Mouse (Mus musculus): Measurements from ENCODE around the gene Gm12355. TPM values are rescaled to one million over a fixed set of nuclear protein-coding genes. Genes with fewer than 3 reads are reported as not detected.

The Gm12355 gene
- under 1 TPM; 0.15 to 0.25 TPM for polyA plus RNA-seq (2012; fragmentation: generic; extraction: Trizol)

GRCm38 (mm10) chr11:98625611-98626410 lies at the start of gene Gm12355, which contains the start of gene Gsdma3:
Gene Gm12355 (minus strand): TSS chr11:98625661.
Gene Gsdma3 (plus strand): TSS chr11:98626360.

GRCm38 (mm10) chr11:98664091-98664490 lies 38.6 kb upstream of the Gm12355 start, which contains the start of gene Gsdma:
Gene Gsdma (plus strand): TSS chr11:98664351.

GRCm38 (mm10) chr11:98646459-98646858 lies 21.0 kb upstream of the Gm12355 start, which contains the start of gene Gsdma2:
Gene Gsdma2 (plus strand): TSS chr11:98646759.

GRCm38 (mm10) chr11:98597991-98598390 lies 27.5 kb downstream of the Gm12355 start, which contains the start of gene Lrrc3c:
Gene Lrrc3c (plus strand): TSS chr11:98598291.

GRCm38 (mm10) chr11:98586892-98587563 lies 38.4 kb downstream of the Gm12355 start, which contains the start of gene Ormdl3:
Gene Ormdl3 (minus strand): TSS chr11:98587368.

Other genes starting within 250 kb of the Gm12355 start
- under 1 TPM; 0.04 to 0.47 TPM for gene Tcap, start 241.8 kb downstream of the Gm12355 start, polyA plus RNA-seq (2012; fragmentation: generic; extraction: Trizol)
- gene Pnmt, start 239.2 kb downstream of the Gm12355 start, polyA plus RNA-seq (2012; fragmentation: generic; extraction: Trizol) = under 1 TPM in 1 of 2 experiments, not detected in 1; 0.04 TPM
- gene Pgap3, start 225.2 kb downstream of the Gm12355 start, polyA plus RNA-seq (2012; fragmentation: generic; extraction: Trizol) = 10 to 100 TPM in 1 of 2 experiments, 1 to 10 TPM in 1; 5.7 to 12.6 TPM
- gene Erbb2, start 213.2 kb downstream of the Gm12355 start, polyA plus RNA-seq (2012; fragmentation: generic; extraction: Trizol) = 10 to 100 TPM; 14.9 to 36.2 TPM
- gene Mien1, start 186.7 kb downstream of the Gm12355 start, polyA plus RNA-seq (2012; fragmentation: generic; extraction: Trizol) = 100 to 1,000 TPM; 153 to 160 TPM
- gene Grb7, start 179.3 kb downstream of the Gm12355 start, polyA plus RNA-seq (2012; fragmentation: generic; extraction: Trizol) = under 1 TPM in 1 of 2 experiments, not detected in 1; 0.06 TPM
- not detected for gene Ikzf3, start 79.6 kb downstream of the Gm12355 start, polyA plus RNA-seq (2012; fragmentation: generic; extraction: Trizol)
- not detected for gene Zpbp2, start 74.6 kb downstream of the Gm12355 start, polyA plus RNA-seq (2012; fragmentation: generic; extraction: Trizol)
- gene Ormdl3, start 38.3 kb downstream of the Gm12355 start, polyA plus RNA-seq (2012; fragmentation: generic; extraction: Trizol) = 10 to 100 TPM; 14.3 to 82.1 TPM
- gene Lrrc3c, start 27.4 kb downstream of the Gm12355 start, polyA plus RNA-seq (2012; fragmentation: generic; extraction: Trizol) = not detected
- gene Gsdma3, start 699 bp upstream of the Gm12355 start, polyA plus RNA-seq (2012; fragmentation: generic; extraction: Trizol) = not detected
- not detected for gene Gsdma2, start 21.1 kb upstream of the Gm12355 start, polyA plus RNA-seq (2012; fragmentation: generic; extraction: Trizol)
- under 1 TPM; 0.01 to 0.02 TPM for gene Gsdma, start 38.7 kb upstream of the Gm12355 start, polyA plus RNA-seq (2012; fragmentation: generic; extraction: Trizol)
- gene Psmd3, start 56.9 kb upstream of the Gm12355 start, polyA plus RNA-seq (2012; fragmentation: generic; extraction: Trizol) = 100 to 1,000 TPM; 237 to 309 TPM
- gene Csf3, start 75.6 kb upstream of the Gm12355 start, polyA plus RNA-seq (2012; fragmentation: generic; extraction: Trizol) = under 1 TPM in 1 of 2 experiments, not detected in 1; 0.12 TPM
- gene Med24, start 103.8 kb upstream of the Gm12355 start, polyA plus RNA-seq (2012; fragmentation: generic; extraction: Trizol) = 10 to 100 TPM; 26.6 to 55.9 TPM
- gene Thra, start 115.0 kb upstream of the Gm12355 start, polyA plus RNA-seq (2012; fragmentation: generic; extraction: Trizol) = 100 to 1,000 TPM in 1 of 2 experiments, 10 to 100 TPM in 1; 52.9 to 416 TPM
- 10 to 100 TPM; 16.1 to 18.8 TPM for gene Nr1d1, start 149.7 kb upstream of the Gm12355 start, polyA plus RNA-seq (2012; fragmentation: generic; extraction: Trizol)
- gene Msl1, start 169.9 kb upstream of the Gm12355 start, polyA plus RNA-seq (2012; fragmentation: generic; extraction: Trizol) = 10 to 100 TPM; 31.2 to 53.1 TPM
- gene Casc3, start 179.2 kb upstream of the Gm12355 start, polyA plus RNA-seq (2012; fragmentation: generic; extraction: Trizol) = 10 to 100 TPM; 16.1 to 33.3 TPM
- 1 to 10 TPM in 1 of 2 experiments, under 1 TPM in 1; 0.44 to 6.3 TPM for gene Rapgefl1, start 211.1 kb upstream of the Gm12355 start, polyA plus RNA-seq (2012; fragmentation: generic; extraction: Trizol)
- gene Wipf2, start 238.0 kb upstream of the Gm12355 start, polyA plus RNA-seq (2012; fragmentation: generic; extraction: Trizol) = 1 to 10 TPM; 3.4 to 9.8 TPM